Mouse (Mus musculus) adrenal gland, adult (tissue): Measurements from ENCODE around the gene Opa3.

Experiments
- DNase-seq, 2 experiments: peaks; one replicate each; pipeline ENCODE4 v3.0.0; 2022 to 2023; ENCODE audit warnings: low spot score in 1 of 2; ENCODE audit not compliant: inconsistent age in 2 of 2

Gene Opa3

GRCm38 (mm10) chr7:19305413-19305735, 77.2 kb downstream of the Opa3 start:
- no peak for DNase-seq
